In genomic region chr2:26912253-26912770, GRCm38 (mm10) we compare ENCODE assay signal across 8 mouse cellular contexts. TPM values are rescaled to one million over a fixed set of nuclear protein-coding genes. Genes with fewer than 3 reads are reported as not detected.
DNase-seq lines count a peak whose midpoint lies in the region; ATAC-seq and TF ChIP-seq lines count a peak whose summit lies in the region.

No protein-coding gene starts in this region.

- TF ChIP-seq CTCF in hindbrain, postnatal 0 days (IDR thresholded peaks at IDR 0.05; ENCODE audit: low read depth): no peak

- no peak for ATAC-seq in kidney, embryonic 15.5 days (replicated peaks; ENCODE audit: low FRiP score)
- ATAC-seq in hindbrain, postnatal 0 days: no peak
- no peak for ATAC-seq in midbrain, embryonic 16.5 days
- no peak for ATAC-seq in granulocyte monocyte progenitor cell, adult 5-6 weeks (replicated peaks; ENCODE audit: poor library complexity, severe bottlenecking)
- ATAC-seq in megakaryocyte progenitor cell, adult 5-6 weeks (replicated peaks; ENCODE audit: poor library complexity): no peak

- no peaks in the 10 kb centered on the region for H3K27me3 ChIP-seq in kidney, embryonic 15.5 days
- no peaks in the 10 kb centered on the region for H3K27me3 ChIP-seq in embryonic facial prominence, embryonic 10.5 days (replicated peaks; ENCODE audit: low read depth, poor library complexity, severe bottlenecking)
- H3K27me3 ChIP-seq in hindbrain, postnatal 0 days (ENCODE audit: insufficient read depth, low read length): no peaks in the 10 kb centered on the region
- H3K27me3 ChIP-seq in midbrain, embryonic 16.5 days (ENCODE audit: control insufficient read depth, insufficient read depth, low read depth, low read length): no peaks in the 10 kb centered on the region

- H3K4me1 ChIP-seq in kidney, embryonic 15.5 days: peaks cover 64% of the 10 kb centered on the region
- peaks cover 62% of the 10 kb centered on the region for H3K4me1 ChIP-seq in embryonic facial prominence, embryonic 10.5 days
- H3K4me1 ChIP-seq in hindbrain, postnatal 0 days (ENCODE audit: insufficient read depth, low read length): peaks cover 19% of the 10 kb centered on the region
- peaks cover 40% of the 10 kb centered on the region for H3K4me1 ChIP-seq in midbrain, embryonic 16.5 days (ENCODE audit: control insufficient read depth, insufficient read depth, low read length)

- H3K9ac ChIP-seq in kidney, embryonic 15.5 days: peak overlapping the region; percentile 92
- peak overlapping the region; percentile 84 for H3K9ac ChIP-seq in hindbrain, postnatal 0 days (replicated peaks; ENCODE audit: low read length)
- peak overlapping the region; percentile 93; the same call in 1 of the 2 replicates for H3K9ac ChIP-seq in midbrain, embryonic 16.5 days (ENCODE audit: low read depth, low read length)

- peak overlapping the region; percentile 74 for H3K4me3 ChIP-seq in kidney, embryonic 15.5 days (replicated peaks)
- peak overlapping the region; percentile 79 for H3K4me3 ChIP-seq in embryonic facial prominence, embryonic 10.5 days
- H3K4me3 ChIP-seq in hindbrain, postnatal 0 days (ENCODE audit: low read length): peak overlapping the region; percentile 86
- peak overlapping the region; percentile 84 for H3K4me3 ChIP-seq in midbrain, embryonic 16.5 days (ENCODE audit: low read depth, low read length)

- H3K9me3 ChIP-seq in kidney, embryonic 15.5 days (replicated peaks): no peaks in the 10 kb centered on the region
- no peaks in the 10 kb centered on the region for H3K9me3 ChIP-seq in embryonic facial prominence, embryonic 10.5 days
- H3K9me3 ChIP-seq in hindbrain, postnatal 0 days (ENCODE audit: low read length): no peaks in the 10 kb centered on the region
- no peaks in the 10 kb centered on the region for H3K9me3 ChIP-seq in midbrain, embryonic 16.5 days (replicated peaks; ENCODE audit: control insufficient read depth, low read length, poor library complexity, severe bottlenecking)

- peaks cover 44% of the 10 kb centered on the region for H3K36me3 ChIP-seq in kidney, embryonic 15.5 days
- peaks cover 57% of the 10 kb centered on the region for H3K36me3 ChIP-seq in embryonic facial prominence, embryonic 10.5 days (replicated peaks)
- H3K36me3 ChIP-seq in hindbrain, postnatal 0 days (ENCODE audit: insufficient read depth, low read length): peaks cover 26% of the 10 kb centered on the region
- H3K36me3 ChIP-seq in midbrain, embryonic 16.5 days (ENCODE audit: control insufficient read depth, insufficient read depth, low read length): peaks cover 33% of the 10 kb centered on the region

- DNase-seq in kidney, adult 18-20 months: no peak
- no peak for DNase-seq in embryonic facial prominence, embryonic 10.5 days (ENCODE audit: low spot score)
- DNase-seq in hindbrain, postnatal 0 days (ENCODE audit: low spot score): no peak
- DNase-seq in kidney, postnatal 36 days: no peak

- 61% methylated on average over 5 of the region's 5 CpGs for WGBS in kidney, embryonic 15.5 days
- 74% methylated on average over 5 of the region's 5 CpGs for WGBS in embryonic facial prominence, embryonic 10.5 days
- WGBS in hindbrain, postnatal 0 days: 64% methylated on average over 5 of the region's 5 CpGs
- WGBS in midbrain, embryonic 16.5 days: 74% methylated on average over 5 of the region's 5 CpGs

- H3K27ac ChIP-seq in kidney, embryonic 15.5 days: peak overlapping the region; percentile 95; the same call in 1 of the 2 replicates
- H3K27ac ChIP-seq in embryonic facial prominence, embryonic 10.5 days (replicated peaks): peak overlapping the region; percentile 98
- no peak overlapping the region for H3K27ac ChIP-seq in hindbrain, postnatal 0 days
- no peak overlapping the region for H3K27ac ChIP-seq in midbrain, embryonic 16.5 days (ENCODE audit: low read length)

- H3K4me2 ChIP-seq in kidney, embryonic 15.5 days: peak overlapping the region; percentile 93
- H3K4me2 ChIP-seq in hindbrain, postnatal 0 days (ENCODE audit: low read depth, low read length): peak overlapping the region; percentile 85
- H3K4me2 ChIP-seq in midbrain, embryonic 16.5 days (ENCODE audit: low read length): peak overlapping the region; percentile 99

RNA-seq across cellular contexts. Expression of gene Rpl7a, which starts 1.7 kb away (rescaled TPM):
- polyA plus RNA-seq in kidney, embryonic 15.5 days (2015; fragmentation: Nextera tagmentation; extraction: Ambion mirVana): 640 and 684 TPM in 2 replicates
- 720 and 721 TPM in 2 replicates for polyA plus RNA-seq in embryonic facial prominence, embryonic 10.5 days (2016; fragmentation: Nextera tagmentation; extraction: Ambion mirVana)
- 863 and 1,008 TPM in 2 replicates for total RNA-seq in hindbrain, postnatal 0 days (2014; rRNA removed)
- 446 and 467 TPM in 2 replicates for polyA plus RNA-seq in hindbrain, postnatal 0 days (2015; fragmentation: Nextera tagmentation; extraction: Ambion mirVana)
- 376 and 399 TPM in 2 replicates for polyA plus RNA-seq in midbrain, embryonic 16.5 days (2015; fragmentation: Nextera tagmentation; extraction: Ambion mirVana)
- 2,412 and 2,423 TPM in 2 replicates for total RNA-seq in granulocyte monocyte progenitor cell, adult 5-6 weeks (2014; fragmentation: Nextera tagmentation)
- 2,233 and 2,391 TPM in 2 replicates for total RNA-seq in granulocyte monocyte progenitor cell, adult 5-6 weeks (2017)
- total RNA-seq in megakaryocyte progenitor cell, adult 5-6 weeks (2015): 2,379 and 2,445 TPM in 2 replicates
- total RNA-seq in megakaryocyte progenitor cell, adult 5-6 weeks (2017): 2,150 and 2,311 TPM in 2 replicates

RNA-seq across cellular contexts. Expression of gene Med22, which starts 1.8 kb away (rescaled TPM):
- 56.0 and 59.0 TPM in 2 replicates for polyA plus RNA-seq in kidney, embryonic 15.5 days (2015; fragmentation: Nextera tagmentation; extraction: Ambion mirVana)
- polyA plus RNA-seq in embryonic facial prominence, embryonic 10.5 days (2016; fragmentation: Nextera tagmentation; extraction: Ambion mirVana): 87.2 and 91.1 TPM in 2 replicates
- 116 and 122 TPM in 2 replicates for total RNA-seq in hindbrain, postnatal 0 days (2014; rRNA removed)
- 125 and 141 TPM in 2 replicates for polyA plus RNA-seq in hindbrain, postnatal 0 days (2015; fragmentation: Nextera tagmentation; extraction: Ambion mirVana)
- polyA plus RNA-seq in midbrain, embryonic 16.5 days (2015; fragmentation: Nextera tagmentation; extraction: Ambion mirVana): 134 and 137 TPM in 2 replicates
- total RNA-seq in granulocyte monocyte progenitor cell, adult 5-6 weeks (2014; fragmentation: Nextera tagmentation): 16.7 and 17.4 TPM in 2 replicates
- total RNA-seq in granulocyte monocyte progenitor cell, adult 5-6 weeks (2017): 17.2 and 19.0 TPM in 2 replicates
- total RNA-seq in megakaryocyte progenitor cell, adult 5-6 weeks (2015): 7.2 and 7.7 TPM in 2 replicates
- 17.0 and 17.6 TPM in 2 replicates for total RNA-seq in megakaryocyte progenitor cell, adult 5-6 weeks (2017)

RNA-seq across cellular contexts. Expression of gene Surf2, which starts 3.9 kb away (rescaled TPM):
- polyA plus RNA-seq in kidney, embryonic 15.5 days (2015; fragmentation: Nextera tagmentation; extraction: Ambion mirVana): 45.4 and 46.4 TPM in 2 replicates
- polyA plus RNA-seq in embryonic facial prominence, embryonic 10.5 days (2016; fragmentation: Nextera tagmentation; extraction: Ambion mirVana): 56.7 and 58.5 TPM in 2 replicates
- total RNA-seq in hindbrain, postnatal 0 days (2014; rRNA removed): 16.3 and 24.4 TPM in 2 replicates
- 50.4 and 54.6 TPM in 2 replicates for polyA plus RNA-seq in hindbrain, postnatal 0 days (2015; fragmentation: Nextera tagmentation; extraction: Ambion mirVana)
- 58.6 and 59.2 TPM in 2 replicates for polyA plus RNA-seq in midbrain, embryonic 16.5 days (2015; fragmentation: Nextera tagmentation; extraction: Ambion mirVana)
- total RNA-seq in granulocyte monocyte progenitor cell, adult 5-6 weeks (2014; fragmentation: Nextera tagmentation): 42.8 and 48.8 TPM in 2 replicates
- total RNA-seq in granulocyte monocyte progenitor cell, adult 5-6 weeks (2017): 72.9 and 77.2 TPM in 2 replicates
- 55.3 and 55.8 TPM in 2 replicates for total RNA-seq in megakaryocyte progenitor cell, adult 5-6 weeks (2015)
- 62.8 and 86.7 TPM in 2 replicates for total RNA-seq in megakaryocyte progenitor cell, adult 5-6 weeks (2017)

RNA-seq across cellular contexts. Expression of gene Surf1, which starts 4.0 kb away (rescaled TPM):
- 55.2 and 58.1 TPM in 2 replicates for polyA plus RNA-seq in kidney, embryonic 15.5 days (2015; fragmentation: Nextera tagmentation; extraction: Ambion mirVana)
- polyA plus RNA-seq in embryonic facial prominence, embryonic 10.5 days (2016; fragmentation: Nextera tagmentation; extraction: Ambion mirVana): 44.5 and 48.6 TPM in 2 replicates
- total RNA-seq in hindbrain, postnatal 0 days (2014; rRNA removed): 63.1 and 63.4 TPM in 2 replicates
- 112 and 117 TPM in 2 replicates for polyA plus RNA-seq in hindbrain, postnatal 0 days (2015; fragmentation: Nextera tagmentation; extraction: Ambion mirVana)
- 90.1 and 97.5 TPM in 2 replicates for polyA plus RNA-seq in midbrain, embryonic 16.5 days (2015; fragmentation: Nextera tagmentation; extraction: Ambion mirVana)
- 46.4 and 74.7 TPM in 2 replicates for total RNA-seq in granulocyte monocyte progenitor cell, adult 5-6 weeks (2014; fragmentation: Nextera tagmentation)
- 40.0 and 75.4 TPM in 2 replicates for total RNA-seq in granulocyte monocyte progenitor cell, adult 5-6 weeks (2017)
- 72.3 and 90.4 TPM in 2 replicates for total RNA-seq in megakaryocyte progenitor cell, adult 5-6 weeks (2015)
- 51.3 and 73.5 TPM in 2 replicates for total RNA-seq in megakaryocyte progenitor cell, adult 5-6 weeks (2017)

RNA-seq across cellular contexts. Expression of gene Surf6, which starts 9.6 kb away (rescaled TPM):
- 31.2 and 31.5 TPM in 2 replicates for polyA plus RNA-seq in kidney, embryonic 15.5 days (2015; fragmentation: Nextera tagmentation; extraction: Ambion mirVana)
- polyA plus RNA-seq in embryonic facial prominence, embryonic 10.5 days (2016; fragmentation: Nextera tagmentation; extraction: Ambion mirVana): 33.5 and 37.1 TPM in 2 replicates
- total RNA-seq in hindbrain, postnatal 0 days (2014; rRNA removed): 13.9 and 16.5 TPM in 2 replicates
- 20.5 and 22.3 TPM in 2 replicates for polyA plus RNA-seq in hindbrain, postnatal 0 days (2015; fragmentation: Nextera tagmentation; extraction: Ambion mirVana)
- 30.7 and 32.6 TPM in 2 replicates for polyA plus RNA-seq in midbrain, embryonic 16.5 days (2015; fragmentation: Nextera tagmentation; extraction: Ambion mirVana)
- total RNA-seq in granulocyte monocyte progenitor cell, adult 5-6 weeks (2014; fragmentation: Nextera tagmentation): 21.7 and 22.5 TPM in 2 replicates
- total RNA-seq in granulocyte monocyte progenitor cell, adult 5-6 weeks (2017): 53.0 and 55.7 TPM in 2 replicates
- 14.7 and 26.2 TPM in 2 replicates for total RNA-seq in megakaryocyte progenitor cell, adult 5-6 weeks (2015)
- total RNA-seq in megakaryocyte progenitor cell, adult 5-6 weeks (2017): 50.7 and 56.8 TPM in 2 replicates

Comparison
In these comparisons a context has a peak if more than half of its experiments do, and no peak if none do; other contexts are left out.
1. H3K27ac ChIP-seq: peak in kidney, embryonic 15.5 days (single experiment) and embryonic facial prominence, embryonic 10.5 days (single experiment); none in hindbrain, postnatal 0 days (single experiment) and midbrain, embryonic 16.5 days (single experiment).
2. Peak in every context shown above with its lines, with median percentiles within 50 percentile points of each other: H3K4me2 ChIP-seq, H3K4me3 ChIP-seq and H3K9ac ChIP-seq.